Mouse (Mus musculus) A20 (cell line): ENCODE measurements around the gene Gm33815.
"Not testable (repeated sequence)": the region's sequence is repeated elsewhere in the genome, so short reads cannot be mapped to it uniquely, and the experiment has no call there.

Experiments
- DNase-seq: peaks from one replicate; pipeline ENCODE4 v3.0.0-alpha.2; 2011; ENCODE audit warnings: low read depth, low spot score

The Gm33815 gene

GRCm38 (mm10) chrY:69320832-69321231 lies at the start of gene Gm33815:
Gm33815 (plus strand) TSS chrY:69321132.
- not testable (repeated sequence) for DNase-seq
